Mouse (Mus musculus) megakaryocyte-erythroid progenitor cell, adult 5-6 weeks (primary cell): Measurements from ENCODE around the gene Sap30l. TPM values are rescaled to one million over a fixed set of nuclear protein-coding genes. Genes with fewer than 3 reads are reported as not detected.

Source experiments
- ATAC-seq: replicated peaks from 2 replicates; pipeline ENCODE4 v1.8.0; 2016; ENCODE audit warnings: mild to moderate bottlenecking, inconsistent platforms; ENCODE audit not compliant: severe bottlenecking, poor library complexity, low FRiP score, low TSS enrichment
- total RNA-seq, 2 experiments: library from RNA; stranded (forward) in 1 of 2; stranded (reverse) in 1 of 2; fragments of 200-1000, 215-1000 nt in 1 of 2; fragments of >200 nt in 1 of 2; fragmentation: Nextera tagmentation in 1 of 2; gene quantifications; 2 replicates each; pipeline ENCODE4 v1.2.3; 2014 to 2017

Gene Sap30l
- total RNA-seq, 2 experiments from 2014 or later: 13.9 to 18.7 TPM

DNA sequence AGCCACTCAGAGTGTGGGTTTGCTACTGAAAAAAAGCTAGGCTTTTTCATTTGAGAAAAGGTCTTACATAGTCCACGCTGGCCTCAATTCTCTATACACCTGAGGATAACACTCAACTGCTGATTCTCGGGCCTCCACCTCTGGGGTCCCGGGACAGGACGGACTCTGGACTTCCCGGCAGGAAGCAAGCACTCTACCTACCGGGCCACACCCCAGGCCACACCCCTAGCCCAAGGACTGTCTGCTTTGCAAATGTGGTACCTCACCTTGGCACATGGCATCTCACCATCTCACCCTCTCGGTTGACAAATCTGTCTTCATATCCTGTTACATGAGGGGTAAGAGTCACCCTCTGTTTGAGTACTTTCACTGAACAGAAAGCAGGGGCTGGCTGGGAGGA is 48.9 kb downstream of the Sap30l start:
- ATAC-seq: no peak

DNA sequence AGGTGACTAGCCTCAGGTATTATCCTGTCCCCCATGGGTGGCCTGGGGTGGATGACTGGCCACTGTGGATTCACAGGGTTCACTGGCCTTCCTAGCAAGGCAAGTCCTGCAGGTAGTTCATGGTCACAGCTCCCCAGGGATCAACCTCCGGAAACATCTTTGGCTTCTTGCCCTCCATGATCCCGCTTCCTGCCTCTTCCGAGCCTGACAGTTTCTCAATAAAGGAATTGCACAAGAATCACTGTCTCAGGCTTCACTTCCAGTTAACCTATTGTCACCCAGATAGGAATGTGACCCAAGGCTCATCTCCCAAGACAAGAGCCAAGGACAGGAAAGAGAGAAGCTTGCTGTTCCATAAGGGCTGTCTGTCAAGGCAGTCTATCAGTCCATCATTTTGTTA is 49.5 kb downstream of the Sap30l start:
- no peak for ATAC-seq

DNA sequence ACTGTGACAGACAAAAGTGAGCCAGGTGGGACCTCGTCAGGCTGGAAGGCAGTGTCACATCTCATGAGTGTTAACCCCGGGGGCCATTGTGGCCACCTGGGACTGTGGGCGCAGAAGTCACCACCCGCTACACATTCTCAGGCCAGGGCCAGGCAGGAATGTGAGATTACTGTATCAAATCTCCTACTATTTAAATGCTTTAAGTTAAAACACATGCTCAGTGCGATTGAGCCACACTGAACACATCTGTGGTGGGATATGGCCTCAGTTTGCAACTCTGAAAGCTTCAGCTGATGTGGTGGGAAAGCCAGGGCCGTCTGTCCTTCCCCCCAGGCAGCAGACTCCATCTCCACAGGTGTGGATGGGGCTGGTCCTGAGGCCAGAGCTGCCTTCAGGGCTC is 52.1 kb downstream of the Sap30l start:
- no peak for ATAC-seq

DNA sequence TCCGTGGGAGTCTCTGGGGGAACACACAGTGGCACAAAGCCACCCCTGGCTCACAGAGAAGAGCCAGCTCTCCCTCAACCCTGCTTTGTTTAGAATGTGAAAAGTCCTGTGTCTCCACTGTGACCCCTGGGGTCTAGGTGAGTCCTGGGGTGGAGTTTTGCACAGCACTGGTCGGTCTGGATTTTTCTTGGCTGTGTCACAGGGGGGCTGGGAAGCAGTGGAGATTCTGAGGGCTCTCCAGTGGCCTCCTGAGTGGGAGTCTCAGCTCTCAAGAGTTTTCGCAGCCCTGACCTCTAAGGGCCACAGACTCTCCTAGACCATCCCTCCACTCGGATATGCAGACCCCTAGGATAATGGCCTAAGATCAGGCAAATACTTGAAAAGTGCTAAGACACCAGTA is 56.3 kb downstream of the Sap30l start:
- ATAC-seq: no peak

Other genes with a start within 250 kb of the Sap30l start
- gene Galnt10, start 156.2 kb upstream of the Sap30l start, total RNA-seq (2014; fragmentation: Nextera tagmentation): 12.3 and 15.4 TPM in 2 replicates
- 11.1 and 14.3 TPM in 2 replicates for gene Galnt10, start 156.2 kb upstream of the Sap30l start, total RNA-seq (2017)
- not detected in 2 replicates for gene Hand1, start 31.2 kb downstream of the Sap30l start, total RNA-seq (2014; fragmentation: Nextera tagmentation)
- not detected in 2 replicates for gene Hand1, start 31.2 kb downstream of the Sap30l start, total RNA-seq (2017)
- 138 and 152 TPM in 2 replicates for gene Larp1, start 207.4 kb downstream of the Sap30l start, total RNA-seq (2014; fragmentation: Nextera tagmentation)
- gene Larp1, start 207.4 kb downstream of the Sap30l start, total RNA-seq (2017): 50.4 and 67.2 TPM in 2 replicates